Mouse (Mus musculus) macrophage (primary cell): ENCODE measurements around the gene Ushbp1. TPM values are rescaled to one million over a fixed set of nuclear protein-coding genes. Genes with fewer than 3 reads are reported as not detected.

Experiments
- H3K27ac ChIP-seq: fragments of 350-480 bp; formaldehyde crosslinking; 2 replicates; pipeline ENCODE4 v1.9.0; 2021
- H3K36me3 ChIP-seq: fragments of 350-480 bp; formaldehyde crosslinking; 2 replicates; pipeline ENCODE4 v1.9.0; 2021; ENCODE audit errors: inconsistent target
- H3K4me3 ChIP-seq: fragments of 350-480 bp; formaldehyde crosslinking; 2 replicates; pipeline ENCODE4 v1.9.0; 2021; ENCODE audit errors: inconsistent target
- H3K79me2 ChIP-seq: fragments of 350-480 bp; formaldehyde crosslinking; 2 replicates; pipeline ENCODE4 v1.9.0; 2021; ENCODE audit errors: inconsistent target
- WGBS: methylation state at CpG from one replicate; pipeline ENCODE4 v1.1.7; 2026; ENCODE audit warnings: inconsistent platforms; ENCODE audit not compliant: missing documents; 5-methylcytosine and 5-hydroxymethylcytosine counted together
- polyA plus RNA-seq: library from polyadenylated mRNA; stranded (reverse); fragments of 250-400 nt; gene quantifications from 3 replicates; pipeline ENCODE4 v1.2.4, GENCODE M21; 2018; ENCODE audit warnings: inconsistent platforms

Ushbp1 gene
- polyA plus RNA-seq, 1 experiment from 2014 or later = not detected

DNA sequence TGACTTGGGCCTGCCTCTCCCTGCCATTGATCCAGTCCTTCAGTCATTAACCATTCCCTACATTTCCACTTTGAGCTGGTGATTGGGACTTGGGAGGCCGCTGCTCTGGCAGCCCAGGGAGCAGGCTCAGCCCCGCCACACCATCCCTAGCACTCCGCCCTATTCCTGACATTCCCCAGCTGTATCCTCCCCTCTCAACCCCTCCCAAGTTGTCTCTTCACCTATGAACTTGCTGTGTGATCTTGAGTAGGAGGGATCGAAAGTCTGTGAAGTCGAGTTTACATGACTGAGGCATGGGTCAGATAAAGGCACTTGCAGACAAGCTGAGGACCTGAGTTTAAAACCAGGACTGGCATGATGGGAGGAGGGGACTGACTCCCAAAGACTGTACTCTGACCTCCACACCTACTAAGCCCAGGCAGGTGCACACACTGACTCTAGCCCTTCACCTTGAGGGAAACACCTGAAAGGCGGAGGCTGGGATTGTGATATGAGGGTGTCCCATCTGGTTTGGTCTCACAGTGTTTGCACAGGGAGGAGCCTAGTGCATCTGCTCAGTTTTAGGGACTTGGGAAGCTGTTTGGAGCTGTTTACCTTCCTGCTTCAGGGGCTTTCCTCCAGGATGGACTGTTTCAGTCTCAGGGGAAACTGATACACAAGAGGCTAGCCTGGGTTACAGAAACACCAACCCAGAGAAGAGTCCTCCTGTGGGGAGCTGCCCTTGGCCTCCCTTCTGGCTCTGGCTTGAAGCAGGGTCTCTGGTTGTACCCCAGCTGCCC, 7.7 kb upstream of the Ushbp1 start:
- Histone ChIP-seq H3K79me2 (peaks cover 3% of the 10 kb centered on the region; the same call in 1 of the 2 replicates), H3K27ac (no peak overlapping the region), H3K36me3 (peaks cover 10% of the 10 kb centered on the region; the same call in 1 of the 2 replicates), H3K4me3 (no peak overlapping the region)
- 92% methylated on average over 6 of the region's 6 CpGs for WGBS

DNA sequence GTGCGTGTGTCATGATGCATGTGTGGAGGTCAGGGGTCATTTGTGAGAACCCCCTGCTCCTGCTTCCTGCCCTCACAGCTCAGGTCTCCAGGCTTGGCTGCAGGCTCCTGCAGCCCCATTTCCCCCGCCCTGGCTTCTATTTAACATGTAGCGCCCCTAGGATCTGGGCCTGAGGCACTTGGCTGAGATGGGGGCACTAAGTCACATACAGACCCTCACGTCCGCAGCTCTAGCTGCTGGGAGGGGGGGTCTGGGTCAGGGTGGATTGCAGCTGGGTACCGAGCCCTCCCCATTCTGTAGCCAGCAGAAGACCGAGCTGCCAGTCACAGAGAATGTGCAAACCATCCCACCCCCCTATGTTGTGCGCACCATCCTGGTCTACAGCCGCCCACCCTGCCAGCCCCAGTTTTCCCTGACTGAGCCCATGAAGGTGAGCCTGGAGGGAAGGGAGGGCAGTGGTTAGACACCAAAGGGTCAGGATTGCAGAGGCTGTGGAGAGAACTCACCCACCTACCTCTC, 6.9 kb upstream of the Ushbp1 start:
- 94% methylated on average over 7 of the region's 9 CpGs for WGBS
- no peak overlapping the region for H3K27ac ChIP-seq
- peaks cover 11% of the 10 kb centered on the region; the same call in 1 of the 2 replicates for H3K36me3 ChIP-seq
- no peak overlapping the region for H3K4me3 ChIP-seq
- peaks cover 8% of the 10 kb centered on the region for H3K79me2 ChIP-seq

DNA sequence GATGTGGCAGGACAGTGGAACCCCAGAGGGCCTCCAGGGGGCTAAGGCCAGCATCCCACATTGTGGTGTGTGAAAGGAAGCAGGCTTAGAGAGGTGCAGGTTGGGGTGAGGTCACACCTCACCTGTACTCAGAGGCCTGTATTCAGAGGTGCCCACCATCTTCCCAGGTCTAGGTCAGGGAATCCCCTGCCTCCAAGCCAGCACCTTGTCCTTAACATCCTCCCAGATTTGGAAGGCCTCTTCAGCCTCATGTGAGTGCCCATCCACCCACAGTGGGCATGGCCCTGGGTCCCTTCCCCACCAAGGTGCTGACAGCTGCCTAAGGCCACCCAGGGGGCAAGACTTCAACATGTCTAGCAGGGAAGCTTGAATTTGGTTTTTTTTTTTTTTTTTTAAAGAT, 5.9 kb upstream of the Ushbp1 start:
- H3K79me2 ChIP-seq = peaks cover 14% of the 10 kb centered on the region
- no peak overlapping the region for H3K4me3 ChIP-seq
- peaks cover 11% of the 10 kb centered on the region; the same call in 1 of the 2 replicates for H3K36me3 ChIP-seq
- no peak overlapping the region for H3K27ac ChIP-seq

DNA sequence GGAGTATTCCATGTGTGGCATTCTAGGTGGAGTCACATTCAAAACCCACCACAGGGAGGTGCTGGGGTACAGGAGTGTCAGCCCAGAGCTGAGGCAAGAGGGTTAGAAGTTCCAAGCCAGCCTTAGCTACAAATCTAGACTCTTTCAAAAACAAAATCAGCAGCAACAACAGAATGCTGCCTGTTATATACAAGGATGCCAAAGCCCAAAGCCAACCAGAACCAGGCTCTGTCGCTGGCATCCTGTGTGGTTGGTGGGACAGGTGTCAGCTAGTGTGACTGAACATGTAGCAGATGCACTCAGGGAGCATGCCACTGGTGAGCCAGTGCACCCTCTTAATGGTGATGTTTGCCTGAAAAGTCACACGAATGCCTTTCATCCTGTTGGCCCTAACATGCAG, 5.2 kb upstream of the Ushbp1 start:
- Histone ChIP-seq H3K4me3 (no peak overlapping the region), H3K27ac (no peak overlapping the region), H3K79me2 (peaks cover 13% of the 10 kb centered on the region), H3K36me3 (peaks cover 11% of the 10 kb centered on the region; the same call in 1 of the 2 replicates)
- WGBS = 97% methylated on average over 2 of the region's 2 CpGs

DNA sequence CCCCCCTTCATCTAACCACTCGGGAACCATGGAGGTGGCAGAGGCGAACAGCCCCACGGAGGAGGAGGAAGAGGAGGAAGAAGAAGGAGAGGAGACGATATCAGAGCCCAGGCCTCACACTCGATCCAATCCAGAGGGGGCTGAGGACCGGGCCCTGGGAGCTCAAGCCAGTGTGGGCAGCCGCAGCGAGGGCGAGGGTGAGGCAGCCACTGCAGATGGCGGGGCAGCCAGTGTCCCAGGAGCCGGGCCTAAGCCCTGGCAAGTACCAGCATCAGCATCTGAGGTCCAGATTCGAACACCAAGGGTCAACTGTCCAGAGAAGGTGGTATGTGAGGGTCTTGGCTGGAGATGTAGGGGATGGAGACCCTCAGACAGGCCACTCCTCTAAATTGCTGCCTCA, 2.1 kb upstream of the Ushbp1 start:
- peaks cover 13% of the 10 kb centered on the region for H3K79me2 ChIP-seq
- H3K36me3 ChIP-seq = peaks cover 11% of the 10 kb centered on the region; the same call in 1 of the 2 replicates
- WGBS = 85% methylated on average over 12 of the region's 12 CpGs
- peak overlapping the region; percentile 99 for H3K4me3 ChIP-seq
- H3K27ac ChIP-seq = no peak overlapping the region

DNA sequence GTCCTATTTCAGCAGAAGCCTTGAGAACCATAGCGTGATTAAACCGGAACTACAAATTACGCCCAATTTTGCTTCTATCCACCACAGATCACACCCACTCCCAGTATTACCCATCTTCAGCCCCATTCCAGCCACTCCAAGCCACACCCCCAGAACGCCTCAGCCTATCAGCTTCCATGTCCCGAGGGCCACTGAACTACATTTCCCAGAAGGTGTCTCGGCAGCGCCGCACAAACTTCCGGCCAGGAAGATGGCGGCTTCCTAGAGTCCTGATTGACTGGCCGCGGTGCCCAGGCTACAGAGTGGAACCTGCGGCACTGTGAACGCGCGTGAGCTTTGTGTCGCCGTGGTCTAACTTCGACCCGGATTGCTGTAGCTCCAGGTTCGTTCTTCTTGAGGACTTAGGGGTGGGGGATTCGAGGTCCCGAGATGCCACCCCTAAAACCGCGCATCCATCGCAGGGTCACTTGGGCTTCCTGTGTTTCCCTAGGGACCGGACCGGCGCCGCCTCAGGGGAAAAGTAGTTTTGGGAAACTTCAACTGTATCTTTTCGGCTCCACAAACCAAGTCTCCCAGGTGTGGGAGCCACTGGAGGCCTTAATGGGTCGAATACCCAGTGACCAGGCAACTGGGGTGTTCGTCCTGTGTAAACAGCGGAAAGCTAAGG, 1.2 kb upstream of the Ushbp1 start, which contains the start of gene Babam1:
Babam1 (plus strand) TSS at position 223 of the 667 bp plus-strand sequence.
- H3K27ac ChIP-seq = peak within 1 kb of the TSS; percentile 51

DNA sequence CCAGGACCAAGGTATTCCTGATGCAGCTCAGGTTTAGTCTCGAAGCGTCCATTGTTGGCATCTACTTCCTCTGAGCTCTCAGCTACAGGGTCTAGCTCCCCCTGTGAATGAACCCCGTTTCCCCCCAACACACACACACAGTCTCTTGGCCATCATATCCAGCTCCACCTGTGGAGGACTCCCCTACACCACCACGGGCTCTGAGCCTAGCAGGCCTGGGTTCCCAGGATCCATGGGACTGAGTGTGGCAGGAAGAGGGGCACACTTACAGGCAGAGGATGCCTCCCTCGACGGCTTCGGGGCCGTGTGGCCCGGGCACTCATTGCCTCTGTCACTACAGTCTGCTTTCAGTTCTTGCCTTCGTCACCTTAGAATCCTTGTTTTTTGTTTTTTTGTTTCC, 531 bp downstream of the Ushbp1 start:
- Histone ChIP-seq H3K27ac (no peak overlapping the region), H3K79me2 (peaks cover 13% of the 10 kb centered on the region), H3K36me3 (peaks cover 11% of the 10 kb centered on the region; the same call in 1 of the 2 replicates), H3K4me3 (no peak overlapping the region)
- WGBS = 87% methylated on average over 9 of the region's 10 CpGs

More for the DNA sequence above, 1.2 kb upstream of the Ushbp1 start, which contains the start of gene Babam1:
- peaks cover 11% of the 10 kb centered on the region; the same call in 1 of the 2 replicates for H3K36me3 ChIP-seq
- WGBS = under 1% methylated on average over 31 of the region's 34 CpGs
- H3K79me2 ChIP-seq = peaks cover 13% of the 10 kb centered on the region
- H3K4me3 ChIP-seq = peak within 1 kb of the TSS; percentile 99

DNA sequence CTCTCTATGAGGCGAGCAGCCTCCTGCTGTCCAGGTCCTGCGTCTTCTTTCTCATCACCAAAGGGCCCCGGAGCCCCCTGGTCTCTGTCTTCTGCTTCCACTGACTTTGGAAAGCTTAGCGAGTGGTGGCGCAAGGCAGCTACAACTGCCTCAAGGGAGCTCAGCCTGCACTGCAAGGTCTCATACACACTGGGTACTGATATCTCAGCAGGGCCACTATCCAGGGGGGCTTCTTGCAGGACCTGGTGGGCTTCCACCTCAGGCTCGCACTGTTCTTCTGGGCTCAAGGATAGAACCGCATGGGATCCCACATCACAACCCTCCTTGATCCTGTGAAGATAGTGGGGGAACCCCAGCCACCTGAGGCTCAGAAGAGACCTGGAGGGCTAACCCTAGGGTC, 1.1 kb downstream of the Ushbp1 start:
- Histone ChIP-seq H3K79me2 (peaks cover 13% of the 10 kb centered on the region), H3K4me3 (no peak overlapping the region), H3K27ac (no peak overlapping the region), H3K36me3 (peaks cover 7% of the 10 kb centered on the region; the same call in 1 of the 2 replicates)
- WGBS = 91% methylated on average over 7 of the region's 7 CpGs

DNA sequence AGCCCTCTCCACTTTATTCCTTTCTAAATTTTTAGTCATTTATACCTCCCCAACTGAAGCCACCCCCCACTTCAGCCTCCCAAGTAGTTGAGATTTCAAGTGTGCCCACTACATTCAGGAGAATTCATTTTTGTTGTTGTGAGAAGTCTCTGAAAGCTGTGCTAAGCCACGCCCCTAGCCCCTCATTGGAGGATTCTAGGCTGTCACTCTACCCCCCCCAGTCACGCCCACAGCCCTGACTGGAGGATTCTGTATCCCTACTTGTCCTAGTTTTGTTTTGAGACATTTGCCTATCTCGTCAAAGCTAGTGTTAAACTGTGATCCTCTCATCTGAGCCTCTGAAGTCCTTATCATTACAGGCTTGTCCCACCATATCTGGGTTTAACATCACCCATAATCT, 2.7 kb downstream of the Ushbp1 start:
- Histone ChIP-seq H3K27ac (no peak overlapping the region), H3K36me3 (no peaks in the 10 kb centered on the region), H3K79me2 (peaks cover 12% of the 10 kb centered on the region), H3K4me3 (no peak overlapping the region)
- WGBS = 67% methylated on average over 3 of the region's 3 CpGs

DNA sequence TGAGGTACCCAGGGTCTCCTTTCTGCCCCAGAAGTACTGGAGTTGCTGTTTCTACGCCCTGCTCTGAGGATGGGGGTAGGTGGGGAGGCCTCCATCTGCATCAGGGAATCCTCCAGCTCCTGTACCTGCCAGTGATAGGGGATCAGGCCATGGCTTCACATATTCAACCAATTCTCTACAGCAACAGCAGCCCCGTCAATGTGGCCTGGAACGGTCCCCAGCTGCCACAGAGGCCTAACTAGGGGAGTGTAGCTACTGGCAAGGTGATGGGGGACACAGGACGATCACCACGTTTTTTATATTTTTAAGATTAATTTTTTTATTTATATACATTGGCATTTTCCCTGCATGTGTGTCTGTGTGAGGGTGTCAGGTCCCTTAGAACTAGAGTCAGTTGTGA, 3.2 kb downstream of the Ushbp1 start:
- peaks cover 7% of the 10 kb centered on the region for H3K79me2 ChIP-seq
- H3K27ac ChIP-seq = no peak overlapping the region
- no peaks in the 10 kb centered on the region for H3K36me3 ChIP-seq
- H3K4me3 ChIP-seq = no peak overlapping the region
- WGBS = 89% methylated on average over 5 of the region's 5 CpGs

DNA sequence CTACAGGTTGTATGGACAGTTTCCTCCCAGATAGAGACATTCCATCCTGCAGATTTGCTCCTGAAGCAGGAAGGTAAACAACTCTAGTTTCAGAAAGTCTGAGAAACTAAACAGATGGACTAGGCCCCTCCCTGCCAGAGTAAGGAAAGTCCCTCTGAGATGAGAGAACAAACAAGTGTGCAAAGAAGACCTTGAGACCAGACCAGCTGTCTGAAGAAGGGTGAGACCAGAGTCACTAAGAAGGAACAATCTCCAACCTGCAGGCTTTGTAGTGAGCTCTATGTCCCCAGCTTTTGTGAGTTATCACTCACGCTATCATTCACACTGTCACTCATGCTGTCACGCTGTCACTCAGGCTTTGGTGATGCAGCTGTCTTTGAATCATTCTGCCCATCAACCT, 3.9 kb downstream of the Ushbp1 start:
- Histone ChIP-seq H3K36me3 (no peaks in the 10 kb centered on the region), H3K4me3 (no peak overlapping the region), H3K79me2 (no peaks in the 10 kb centered on the region), H3K27ac (no peak overlapping the region)
- WGBS = 96% methylated on average over 2 of the region's 2 CpGs

DNA sequence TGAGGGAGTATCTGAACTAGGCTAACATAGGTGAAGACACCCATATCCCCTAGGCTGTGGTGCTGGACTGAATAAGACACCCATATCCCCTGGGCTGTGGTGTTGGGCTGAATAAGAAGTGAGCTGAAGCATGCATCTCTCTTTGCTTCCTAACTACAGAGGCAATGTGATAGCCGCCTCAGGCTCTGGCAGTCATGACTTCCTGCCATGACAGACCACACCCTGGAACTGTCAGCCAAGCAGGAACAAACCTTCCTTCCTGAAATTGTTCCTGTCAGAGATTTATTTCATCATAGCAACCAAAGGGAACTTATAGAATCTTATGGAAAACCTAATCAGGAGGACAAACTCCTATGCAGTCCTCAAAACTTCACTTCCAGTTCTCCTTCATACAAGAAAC, 7.3 kb downstream of the Ushbp1 start:
- 19% methylated on average over 1 of the region's 1 CpGs for WGBS
- H3K79me2 ChIP-seq = no peaks in the 10 kb centered on the region
- H3K4me3 ChIP-seq = no peak overlapping the region
- no peaks in the 10 kb centered on the region for H3K36me3 ChIP-seq
- peak overlapping the region; percentile 56 for H3K27ac ChIP-seq

DNA sequence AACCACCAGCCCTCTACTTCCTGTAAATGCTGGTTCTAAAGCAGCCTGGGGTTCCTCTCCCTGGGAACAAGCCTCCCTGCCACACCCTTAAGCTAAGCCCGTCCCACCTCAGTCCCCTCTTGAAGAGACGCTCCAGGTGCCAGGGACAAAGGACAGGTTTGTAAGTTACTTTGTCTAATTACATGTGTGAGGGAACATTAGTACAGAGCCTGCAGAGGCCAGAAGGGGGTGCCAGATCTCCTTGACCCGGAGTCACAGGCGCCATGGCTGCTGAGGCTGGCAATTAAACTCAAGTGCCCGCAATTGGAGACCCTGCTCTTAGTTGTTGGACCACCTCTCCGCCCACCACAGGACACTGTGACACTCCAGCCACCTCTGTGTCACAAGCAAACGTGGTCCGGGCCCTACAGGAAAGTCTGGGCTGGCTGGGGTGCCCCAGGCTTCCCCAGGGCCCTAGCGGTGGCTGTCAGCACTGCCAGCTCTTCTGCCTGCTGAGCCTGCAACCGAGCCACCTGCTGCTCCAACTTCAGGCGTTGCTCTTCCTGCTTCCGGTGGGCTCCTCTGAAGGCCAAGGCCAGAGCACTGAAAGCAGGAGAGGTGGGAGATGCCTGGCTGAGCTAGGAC, 10.3 kb downstream of the Ushbp1 start:
- H3K27ac ChIP-seq = no peak overlapping the region
- no peaks in the 10 kb centered on the region for H3K79me2 ChIP-seq
- no peak overlapping the region for H3K4me3 ChIP-seq
- no peaks in the 10 kb centered on the region for H3K36me3 ChIP-seq
- 91% methylated on average over 12 of the region's 12 CpGs for WGBS

DNA sequence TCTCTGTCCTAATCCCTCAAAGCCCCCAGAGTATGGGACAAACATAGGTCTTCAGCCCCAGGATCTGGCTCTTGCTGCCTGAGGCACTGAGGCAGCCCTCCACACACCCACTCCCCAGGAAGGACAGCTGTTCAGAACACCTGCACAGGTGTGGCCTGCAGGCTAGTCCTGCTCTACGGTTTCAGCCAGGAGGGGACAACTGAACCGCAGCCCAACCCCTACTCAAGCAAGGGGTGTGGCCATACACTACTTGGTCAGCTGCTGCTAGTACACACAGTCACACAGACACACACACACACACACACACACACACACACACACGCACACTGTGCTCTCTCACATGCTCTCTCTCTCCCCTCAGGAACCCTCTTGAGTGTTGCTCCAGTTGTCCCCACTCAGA, 11.7 kb downstream of the Ushbp1 start:
- Histone ChIP-seq H3K27ac (no peak overlapping the region), H3K36me3 (no peaks in the 10 kb centered on the region)

More for the DNA sequence above, 11.7 kb downstream of the Ushbp1 start:
- Histone ChIP-seq H3K79me2 (no peaks in the 10 kb centered on the region), H3K4me3 (no peak overlapping the region)
- WGBS = 84% methylated on average over 3 of the region's 3 CpGs
